Mouse (Mus musculus) bone marrow, adult 2 months (tissue): ENCODE results near the gene Bahcc1. TPM values are rescaled to one million over a fixed set of nuclear protein-coding genes. Genes with fewer than 3 reads are reported as not detected.

Source experiments
- H3K27ac ChIP-seq: fragments of 200-500 bp; 2 replicates; pipeline ENCODE4 v1.5.1; 2012; ENCODE audit warnings: low read depth, mild to moderate bottlenecking, control low read depth, inconsistent platforms, low read length; ENCODE audit not compliant: control insufficient read depth, poor library complexity, insufficient read depth
- H3K4me1 ChIP-seq: fragments of 200-500 bp; 2 replicates; pipeline ENCODE4 v1.6.1; 2011; ENCODE audit warnings: low read length; ENCODE audit not compliant: control insufficient read depth, insufficient read depth
- H3K4me3 ChIP-seq: fragments of 200-500 bp; replicated peaks from 2 replicates; pipeline ENCODE3; 2011; ENCODE audit warnings: mild to moderate bottlenecking, low read depth, low read length, control low read depth; ENCODE audit not compliant: control insufficient read depth
- CTCF ChIP-seq: fragments of 200-500 bp; IDR thresholded peaks from 2 replicates; pipeline ENCODE4 v1.5.1; 2011; ENCODE audit warnings: low read length, control low read depth; ENCODE audit not compliant: control insufficient read depth, insufficient read depth
- POLR2A ChIP-seq: fragments of 200-500 bp; IDR thresholded peaks from 2 replicates; pipeline ENCODE4 v1.6.1; 2011; ENCODE audit warnings: low read depth, mild to moderate bottlenecking, control low read depth, low read length, borderline replicate concordance; ENCODE audit not compliant: control insufficient read depth
- WGBS: fragments of 180-500 bp; shearing (Covaris S2); methylation state at CpG from one replicate; pipeline ENCODE4 v1.1.7; 2018; 5-methylcytosine and 5-hydroxymethylcytosine counted together
- polyA plus RNA-seq: library from polyadenylated mRNA; stranded (reverse); fragments of >200 nt; gene quantifications from 2 replicates; pipeline ENCODE4 v1.2.4, GENCODE M21; 2011; ENCODE audit warnings: low replicate concordance; ENCODE audit not compliant: missing spikeins, insufficient read depth, insufficient read length

Gene Bahcc1
- polyA plus RNA-seq, 1 experiment: 5.8 TPM

DNA sequence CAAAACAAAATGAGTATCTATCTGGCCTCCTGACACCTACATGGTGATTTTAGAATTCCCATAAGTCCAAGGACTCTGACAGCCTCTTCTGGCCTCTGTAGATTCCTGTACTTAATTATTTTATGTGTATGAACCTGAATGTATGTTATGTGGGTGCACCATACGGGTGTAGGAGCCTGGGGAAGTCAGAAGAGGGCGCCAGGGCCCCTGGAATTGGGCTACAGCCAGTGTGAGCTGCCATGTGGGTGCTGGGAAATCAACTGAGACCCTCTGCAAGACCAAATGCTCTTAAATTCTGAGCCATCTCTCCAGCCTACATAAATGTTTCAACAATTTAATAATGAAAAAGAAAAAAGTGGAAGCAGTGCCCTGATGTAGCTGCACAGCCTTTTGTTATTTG lies 104.7 kb downstream of the Bahcc1 start:
- Histone ChIP-seq H3K4me1 (peaks cover 2% of the 10 kb centered on the region; the same call in 1 of the 2 replicates), H3K27ac (no peak overlapping the region), H3K4me3 (no peak overlapping the region)
- TF ChIP-seq POLR2A (no peak), CTCF (no peak)
- 63% methylated on average over 2 of the region's 2 CpGs for WGBS

DNA sequence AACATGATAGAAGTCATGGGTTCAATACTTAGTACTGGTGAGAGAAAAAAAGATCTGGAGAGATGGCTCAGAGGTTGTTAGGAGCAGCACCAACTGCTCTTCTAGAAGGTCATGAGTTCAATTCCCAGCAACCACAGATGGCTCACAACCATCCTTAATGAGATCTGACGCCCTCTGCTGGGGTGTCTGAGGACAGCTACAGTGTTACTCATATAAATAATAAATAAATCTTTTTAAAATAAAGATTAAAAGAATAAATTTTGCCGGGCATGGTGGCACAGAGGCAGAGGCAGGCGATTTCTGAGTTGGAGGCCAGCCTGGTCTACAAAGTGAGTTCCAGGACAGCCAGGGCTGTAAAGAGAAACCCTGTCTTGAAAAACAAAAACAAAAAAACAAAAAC lies 106.0 kb downstream of the Bahcc1 start:
- no peak overlapping the region for H3K27ac ChIP-seq
- WGBS: 74% methylated on average over 3 of the region's 3 CpGs
- no peak overlapping the region for H3K4me3 ChIP-seq
- H3K4me1 ChIP-seq: peaks cover 2% of the 10 kb centered on the region; the same call in 1 of the 2 replicates
- TF ChIP-seq POLR2A: no peak
- TF ChIP-seq CTCF: no peak

DNA sequence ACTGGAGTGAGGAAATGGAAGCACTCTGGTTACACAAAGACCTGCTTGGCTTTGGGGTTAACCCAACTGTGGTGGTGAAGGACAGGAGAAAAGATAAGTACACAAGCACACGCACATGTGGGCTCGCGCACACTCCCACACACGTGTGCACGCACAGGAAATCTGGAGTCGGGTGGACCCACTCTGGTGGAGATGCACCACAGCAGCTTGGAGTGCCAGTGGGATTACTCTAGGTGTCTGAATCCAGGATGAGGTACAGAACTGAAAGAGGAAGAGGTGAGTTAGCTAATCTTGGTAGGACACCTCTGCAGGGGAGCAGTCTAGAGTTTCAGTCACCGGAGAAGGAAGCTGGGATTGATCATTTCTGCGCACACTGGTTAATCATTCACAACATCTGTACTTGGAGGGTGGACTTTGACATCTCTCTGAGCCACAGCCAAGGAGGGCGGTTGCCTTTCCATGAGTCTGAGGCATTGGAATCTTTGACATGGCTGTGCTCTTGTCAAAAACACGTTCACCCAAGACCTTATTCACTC lies 107.3 kb downstream of the Bahcc1 start:
- no peak for TF ChIP-seq CTCF
- TF ChIP-seq POLR2A: no peak
- no peak overlapping the region for H3K4me3 ChIP-seq
- WGBS: 40% methylated on average over 10 of the region's 10 CpGs
- peaks cover 2% of the 10 kb centered on the region; the same call in 1 of the 2 replicates for H3K4me1 ChIP-seq
- H3K27ac ChIP-seq: no peak overlapping the region

DNA sequence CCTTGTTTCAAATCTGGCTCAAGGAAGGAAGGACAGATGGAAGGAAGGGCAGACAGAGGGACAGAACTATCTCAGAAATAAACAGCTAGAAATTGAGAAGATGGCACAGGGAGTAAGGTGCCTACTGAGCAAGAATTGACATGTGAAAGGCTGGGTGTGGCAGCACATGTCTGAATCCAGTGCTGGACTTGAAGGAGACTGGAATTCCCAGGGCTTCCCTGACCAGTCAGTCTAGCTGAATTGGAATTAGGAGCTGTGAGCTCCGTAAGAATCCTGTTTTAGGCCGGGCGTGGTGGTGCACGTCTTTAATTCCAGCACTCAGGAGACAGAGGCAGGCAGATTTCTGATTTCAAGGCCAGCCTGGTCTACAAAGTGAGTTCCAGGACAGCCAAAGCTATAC lies 108.9 kb downstream of the Bahcc1 start:
- H3K27ac ChIP-seq: no peak overlapping the region
- WGBS: 90% methylated on average over 4 of the region's 4 CpGs
- no peak overlapping the region for H3K4me3 ChIP-seq
- TF ChIP-seq CTCF (no peak), POLR2A (no peak)
- peaks cover 2% of the 10 kb centered on the region; the same call in 1 of the 2 replicates for H3K4me1 ChIP-seq

Other genes with a start within 250 kb of the Bahcc1 start
- gene Aatk, start 185.8 kb upstream of the Bahcc1 start, polyA plus RNA-seq: 8.4 and 15.7 TPM in 2 replicates
- 14.3 and 19.8 TPM in 2 replicates for gene Cep131, start 146.1 kb upstream of the Bahcc1 start, polyA plus RNA-seq
- 8.6 and 24.6 TPM in 2 replicates for gene Tepsin, start 134.2 kb upstream of the Bahcc1 start, polyA plus RNA-seq
- 27.6 and 30.1 TPM in 2 replicates for gene Ndufaf8, start 134.0 kb upstream of the Bahcc1 start, polyA plus RNA-seq
- gene Slc38a10, start 81.6 kb upstream of the Bahcc1 start, polyA plus RNA-seq: 23.3 and 37.7 TPM in 2 replicates
- gene Actg1, start 115.6 kb downstream of the Bahcc1 start, polyA plus RNA-seq: 387 and 760 TPM in 2 replicates
- not detected in 2 replicates for gene Fscn2, start 128.6 kb downstream of the Bahcc1 start, polyA plus RNA-seq
- gene Faap100, start 145.8 kb downstream of the Bahcc1 start, polyA plus RNA-seq: 3.1 and 10.9 TPM in 2 replicates
- 30.0 and 30.5 TPM in 2 replicates for gene Nploc4, start 204.8 kb downstream of the Bahcc1 start, polyA plus RNA-seq
- not detected in 2 replicates for gene Tspan10, start 209.7 kb downstream of the Bahcc1 start, polyA plus RNA-seq
- gene Pde6g, start 220.6 kb downstream of the Bahcc1 start, polyA plus RNA-seq: not detected in 2 replicates
- gene Oxld1, start 225.1 kb downstream of the Bahcc1 start, polyA plus RNA-seq: 2.0 and 4.4 TPM in 2 replicates
- 19.2 and 29.6 TPM in 2 replicates for gene Ccdc137, start 225.2 kb downstream of the Bahcc1 start, polyA plus RNA-seq
- 5.5 and 6.7 TPM in 2 replicates for gene Arl16, start 234.7 kb downstream of the Bahcc1 start, polyA plus RNA-seq